Mouse (Mus musculus): ENCODE data around the gene Cacng2.

Gene Cacng2

DNA sequence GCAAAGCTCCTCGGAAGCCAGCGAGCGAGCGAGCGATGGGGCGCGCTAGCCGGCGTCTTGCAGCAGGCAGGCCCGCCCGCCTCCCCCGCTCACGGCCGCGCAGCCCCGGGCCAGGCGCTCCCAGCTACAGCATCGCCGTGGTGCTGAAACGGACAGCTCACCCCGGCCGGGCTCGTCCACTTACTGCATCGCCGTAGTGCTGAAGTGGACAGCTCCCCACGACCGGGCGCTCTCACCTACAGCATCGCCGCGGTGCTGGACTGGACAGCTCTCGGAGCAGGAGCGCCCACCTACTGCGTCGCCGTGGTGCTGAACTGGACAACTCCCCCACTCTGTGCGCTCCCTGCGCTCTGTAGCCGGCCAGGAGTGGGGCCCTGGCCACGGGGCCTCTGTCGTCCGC is at the start of gene Cacng2:
Cacng2 (minus strand) TSS at position 325 of the 400 bp plus-strand sequence.
- DNase-seq (ENCODE audit: low spot score): peak; percentile 93

DNA sequence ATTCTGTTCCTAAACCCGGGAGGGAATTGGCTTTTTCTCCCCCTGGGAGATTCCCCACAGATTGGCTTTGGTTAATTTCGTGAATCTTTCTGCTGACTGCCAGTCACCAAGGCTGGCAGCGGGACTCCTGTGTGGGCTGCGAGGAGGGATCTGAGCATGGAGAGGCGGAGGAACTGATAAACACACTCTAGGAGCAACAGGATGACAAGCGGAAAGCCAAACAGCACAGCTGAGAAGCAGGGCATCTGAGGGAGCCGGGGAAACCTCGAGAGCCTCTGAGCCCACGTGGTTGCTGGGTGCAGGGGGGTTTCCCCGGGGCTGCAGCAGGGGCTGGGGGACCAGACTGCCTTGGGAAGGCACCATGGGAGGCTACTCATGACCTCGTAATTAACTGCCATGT is 49.7 kb upstream of the Cacng2 start:
- no peak for DNase-seq (ENCODE audit: low spot score)

DNA sequence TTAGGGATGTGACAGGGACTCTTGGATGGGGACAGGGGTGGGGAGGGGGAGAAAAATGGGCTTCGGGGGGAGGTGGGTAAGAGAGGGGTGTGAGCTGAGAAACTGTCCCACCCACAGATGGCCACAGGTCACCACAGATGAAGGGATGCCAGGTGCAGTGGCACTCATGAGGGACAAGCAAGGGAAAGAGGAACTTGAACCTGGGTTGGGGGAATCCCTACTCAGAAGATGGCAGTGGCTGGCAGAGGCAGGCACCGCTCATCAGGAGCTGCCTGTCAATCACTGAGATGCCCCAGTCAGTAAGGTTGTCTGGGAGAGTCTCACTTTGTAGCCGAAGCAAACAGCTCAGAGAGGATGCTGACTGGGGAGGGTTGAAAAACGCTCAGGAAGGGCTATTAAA is 45.5 kb upstream of the Cacng2 start:
- DNase-seq (ENCODE audit: low spot score): no peak

DNA sequence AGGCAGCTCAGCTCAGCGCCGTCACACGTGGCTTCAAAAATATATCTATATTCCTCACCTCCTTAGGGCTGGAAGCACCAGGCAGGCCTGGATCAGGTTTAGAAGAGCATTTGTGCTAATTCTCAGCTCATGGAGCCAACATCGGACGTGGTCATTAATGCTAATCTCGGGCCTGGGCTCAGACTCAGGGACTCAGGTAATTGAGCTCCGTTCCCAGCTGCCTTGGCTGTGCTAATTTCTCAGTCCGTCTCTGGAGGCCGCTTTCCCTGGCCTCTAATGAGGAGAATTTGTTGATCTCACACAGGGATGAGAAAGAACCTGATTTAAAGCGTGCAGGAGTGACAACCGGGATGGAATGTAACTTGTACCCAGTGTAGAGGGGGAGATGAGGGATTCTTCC is 44.6 kb upstream of the Cacng2 start:
- no peak for DNase-seq (ENCODE audit: low spot score)

DNA sequence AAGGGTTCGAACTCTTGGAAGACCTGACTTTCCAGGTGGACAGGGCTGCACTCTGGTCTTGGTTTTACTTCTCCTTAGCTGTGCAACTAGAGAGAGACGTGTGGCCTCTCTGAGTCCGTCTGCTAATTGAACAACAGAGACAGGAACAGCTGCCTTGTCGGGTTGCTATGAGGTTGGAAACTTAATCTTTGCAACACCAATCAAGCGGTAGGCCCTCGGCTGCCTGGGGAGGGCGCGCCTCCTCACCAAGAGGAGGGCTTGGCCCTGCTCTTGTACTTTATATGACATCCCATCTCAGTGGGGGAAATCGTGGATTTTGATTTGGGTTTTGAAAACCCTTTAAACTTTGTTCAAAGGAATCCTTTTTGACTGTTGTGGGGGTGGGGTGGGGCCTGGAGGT is 42.1 kb upstream of the Cacng2 start:
- DNase-seq (ENCODE audit: low spot score): no peak

DNA sequence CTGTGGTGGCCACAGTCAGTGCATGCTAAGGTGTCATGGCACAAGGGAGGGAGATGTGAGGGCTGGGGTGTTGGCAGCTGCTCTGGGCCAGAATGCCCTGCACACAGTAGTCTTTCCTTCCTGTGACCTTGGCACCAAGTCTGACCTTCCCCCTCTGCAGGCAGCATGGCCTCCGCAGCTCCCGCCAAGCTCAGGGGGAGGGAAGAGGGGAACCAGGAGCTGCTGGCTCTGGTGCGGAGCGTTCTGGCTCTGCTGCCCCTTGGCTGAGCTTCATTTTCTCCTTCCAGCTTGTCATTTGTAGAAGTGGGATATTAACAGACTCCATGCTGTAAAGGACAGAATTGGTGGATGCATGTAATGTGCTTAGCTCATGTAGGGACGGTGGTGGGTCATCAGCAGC is 38.5 kb upstream of the Cacng2 start:
- DNase-seq (ENCODE audit: low spot score): no peak

DNA sequence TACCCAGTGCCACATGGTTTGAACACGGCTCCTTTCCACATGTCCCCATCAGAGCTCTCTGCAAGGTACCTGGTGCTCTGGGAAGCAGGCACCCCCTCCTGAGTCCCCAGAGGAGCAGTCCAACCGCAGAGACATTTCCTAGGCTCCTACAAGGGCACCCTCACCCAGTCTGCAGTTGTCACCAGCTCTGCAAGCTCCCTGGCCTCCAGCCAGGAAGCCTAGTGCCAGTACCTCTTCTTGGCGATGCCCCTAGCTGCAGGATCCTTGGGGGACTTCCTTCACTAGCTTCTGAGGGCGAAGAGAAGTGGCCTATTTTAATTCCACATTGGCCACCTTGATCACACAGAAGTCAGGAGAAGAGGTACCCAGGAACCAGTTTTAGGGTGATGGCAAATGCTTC is 38.0 kb upstream of the Cacng2 start:
- no peak for DNase-seq (ENCODE audit: low spot score)

DNA sequence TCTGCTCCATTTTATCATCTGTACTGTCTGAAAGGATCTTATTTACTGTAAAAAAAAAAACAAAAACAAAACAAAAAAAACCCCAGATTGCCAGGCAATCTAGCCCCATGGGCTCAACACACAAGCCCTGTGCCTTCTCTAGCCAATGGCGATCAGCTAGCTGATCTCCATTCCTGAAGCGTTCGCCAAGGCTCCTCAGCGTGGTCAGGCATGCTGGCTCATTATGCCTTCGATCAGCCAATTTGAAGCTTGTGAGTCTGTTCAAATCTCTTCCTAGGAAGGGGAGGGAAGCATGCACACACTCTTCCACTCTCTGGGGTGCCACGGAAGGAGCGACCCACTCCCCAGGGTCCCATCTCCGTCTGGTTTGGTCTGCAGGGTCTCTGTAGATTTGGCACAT is 37.5 kb upstream of the Cacng2 start:
- DNase-seq (ENCODE audit: low spot score): no peak

DNA sequence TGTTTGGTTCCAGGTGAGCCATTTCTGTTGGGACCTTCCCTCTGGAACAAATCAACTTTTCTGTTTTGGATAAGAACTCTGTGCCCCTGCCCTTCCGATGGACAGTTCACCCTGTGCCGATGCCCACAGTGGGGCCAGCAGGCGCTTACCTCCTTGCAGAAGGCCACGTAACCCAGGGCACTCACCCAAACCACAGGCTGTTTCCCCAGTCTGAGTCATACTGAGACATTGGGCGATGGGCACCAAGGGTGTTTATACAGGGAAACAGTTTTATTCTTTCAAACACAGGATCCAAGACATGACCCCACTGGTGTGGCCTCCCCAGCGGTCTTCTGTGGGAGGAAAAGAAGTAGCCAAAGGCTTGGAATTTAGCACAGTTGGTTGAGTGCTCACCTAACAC is 35.6 kb upstream of the Cacng2 start:
- no peak for DNase-seq (ENCODE audit: low spot score)

DNA sequence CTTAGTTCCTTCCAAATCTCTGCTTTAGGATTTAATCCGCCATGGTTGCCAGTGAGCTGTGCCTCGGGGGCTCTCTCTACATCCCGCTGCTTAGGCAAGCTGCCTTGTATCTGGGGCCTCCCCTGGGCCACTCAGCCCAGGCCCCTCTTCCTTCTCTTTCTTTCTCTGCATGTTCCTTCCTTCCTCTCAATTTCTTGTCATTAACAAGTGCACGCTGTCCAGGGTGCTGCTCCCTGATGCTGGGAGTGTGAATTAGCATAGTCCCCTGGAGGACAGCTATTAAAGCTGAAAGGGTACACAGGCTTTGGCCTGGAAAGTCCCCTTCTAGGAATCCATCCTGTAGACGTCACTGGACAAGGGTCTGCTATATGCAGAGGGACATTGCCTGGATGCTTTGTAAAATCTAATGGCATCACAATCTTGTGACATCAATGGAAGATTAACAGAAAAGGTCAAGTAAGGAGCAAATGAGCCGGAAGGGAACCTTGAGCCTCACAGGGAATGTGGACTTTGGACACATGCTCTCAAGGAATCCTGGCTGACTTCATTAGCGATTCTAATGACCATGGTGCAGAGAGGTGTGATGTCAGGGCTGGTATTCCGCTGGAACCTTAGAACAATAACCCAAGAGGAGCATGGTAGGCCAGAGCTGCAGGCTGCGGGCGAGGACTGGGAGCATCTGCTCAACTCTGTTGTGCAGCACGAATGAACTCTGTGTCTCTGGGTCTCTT is 33.4 kb upstream of the Cacng2 start:
- no peak for DNase-seq (ENCODE audit: low spot score)

DNA sequence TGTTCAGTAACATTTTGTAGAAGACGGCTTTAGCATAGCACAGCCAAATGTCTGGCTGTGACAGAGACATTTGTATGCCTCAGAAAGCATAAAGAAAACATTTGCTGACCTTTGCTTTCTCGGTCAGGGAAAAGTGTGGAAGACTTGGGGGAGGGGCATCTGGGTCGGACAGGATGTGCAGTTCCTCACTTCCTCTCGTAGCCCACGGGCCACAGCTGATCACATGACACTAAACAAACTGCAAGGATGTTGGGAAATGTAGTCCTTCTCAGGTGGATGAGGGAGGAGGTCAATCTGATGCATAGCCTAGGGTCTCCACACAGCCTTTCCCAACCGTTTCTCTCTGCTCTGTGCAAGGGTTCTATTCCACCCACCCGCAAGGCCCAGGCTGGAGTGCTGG is 28.7 kb upstream of the Cacng2 start:
- no peak for DNase-seq (ENCODE audit: low spot score)

DNA sequence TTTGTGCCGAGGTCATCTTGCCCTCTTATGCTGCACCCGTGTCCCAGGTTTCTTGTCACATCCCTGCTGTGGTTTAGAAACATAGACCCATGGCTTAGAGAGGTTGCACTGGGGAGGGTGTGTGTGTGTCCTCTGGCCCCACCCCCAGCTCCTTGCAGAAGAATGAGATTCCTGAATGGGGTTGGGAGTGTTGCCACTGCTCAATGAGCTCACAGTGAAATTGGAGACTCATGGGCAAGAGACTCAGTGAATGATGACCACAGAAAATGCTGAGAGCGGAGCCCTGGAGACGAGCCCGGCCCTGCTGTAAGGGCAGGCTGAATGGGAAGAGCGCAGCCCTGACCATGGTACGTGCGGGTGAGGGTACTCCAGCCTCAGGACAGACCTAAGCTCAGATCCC is 20.4 kb upstream of the Cacng2 start:
- no peak for DNase-seq (ENCODE audit: low spot score)

DNA sequence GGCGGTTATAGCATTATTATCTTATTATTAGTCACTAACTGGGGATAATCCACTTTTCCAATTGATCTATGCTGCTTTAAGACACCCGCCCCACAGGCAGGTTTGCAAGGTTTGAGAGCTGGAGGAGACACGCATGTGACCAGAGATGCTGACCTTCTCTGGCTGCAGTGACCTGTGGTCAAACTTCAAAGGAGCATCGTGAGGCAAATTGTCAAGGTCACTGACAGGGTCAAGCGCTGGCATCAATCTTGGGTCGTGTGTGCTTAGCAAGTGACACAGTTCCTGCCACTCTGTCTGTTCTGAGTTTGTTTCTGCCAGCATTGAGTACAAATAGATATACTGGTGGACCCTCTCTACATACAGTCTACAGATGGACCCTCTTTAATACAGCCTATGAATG is 14.8 kb upstream of the Cacng2 start:
- no peak for DNase-seq (ENCODE audit: low spot score)

DNA sequence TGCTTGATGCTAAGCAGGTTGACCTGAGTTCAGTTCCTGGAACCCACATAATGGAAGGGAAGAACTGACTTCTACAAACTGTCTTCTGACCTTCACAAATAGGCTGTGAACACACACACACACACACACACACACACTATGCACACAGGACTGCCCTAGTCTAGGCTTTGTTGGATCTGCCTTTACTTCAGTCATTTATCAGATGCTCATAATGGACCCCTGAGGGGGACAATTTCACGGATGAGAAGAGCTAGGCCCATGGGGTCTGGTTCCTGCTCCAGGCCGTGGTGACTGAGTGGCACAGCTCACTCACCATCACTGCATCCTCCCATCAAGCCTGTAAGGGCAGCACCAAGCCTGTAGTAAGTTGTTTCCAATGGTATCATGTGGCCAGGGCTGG is 13.6 kb upstream of the Cacng2 start:
- no peak for DNase-seq (ENCODE audit: low spot score)

DNA sequence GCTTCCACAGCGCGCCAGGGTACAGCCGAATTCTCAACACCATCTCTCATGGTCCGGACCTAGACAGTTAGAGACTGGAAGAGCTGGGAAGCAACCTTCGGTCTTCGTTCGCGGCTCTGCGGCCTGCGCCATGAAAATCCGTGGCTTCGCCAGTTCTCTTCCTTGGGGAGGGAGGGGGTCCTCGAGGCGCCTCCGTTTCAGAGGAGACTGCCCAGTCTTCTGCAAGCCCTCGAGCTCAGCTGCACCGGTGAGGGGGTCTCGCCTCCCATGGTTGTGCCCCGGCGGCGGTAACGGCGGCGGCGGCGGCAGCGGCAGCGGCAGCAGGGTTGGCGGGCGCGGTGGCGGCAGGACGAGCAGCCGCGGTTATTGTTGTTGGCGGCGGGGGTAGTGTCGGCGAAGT is 580 bp downstream of the Cacng2 start:
- no peak for DNase-seq (ENCODE audit: low spot score)

DNA sequence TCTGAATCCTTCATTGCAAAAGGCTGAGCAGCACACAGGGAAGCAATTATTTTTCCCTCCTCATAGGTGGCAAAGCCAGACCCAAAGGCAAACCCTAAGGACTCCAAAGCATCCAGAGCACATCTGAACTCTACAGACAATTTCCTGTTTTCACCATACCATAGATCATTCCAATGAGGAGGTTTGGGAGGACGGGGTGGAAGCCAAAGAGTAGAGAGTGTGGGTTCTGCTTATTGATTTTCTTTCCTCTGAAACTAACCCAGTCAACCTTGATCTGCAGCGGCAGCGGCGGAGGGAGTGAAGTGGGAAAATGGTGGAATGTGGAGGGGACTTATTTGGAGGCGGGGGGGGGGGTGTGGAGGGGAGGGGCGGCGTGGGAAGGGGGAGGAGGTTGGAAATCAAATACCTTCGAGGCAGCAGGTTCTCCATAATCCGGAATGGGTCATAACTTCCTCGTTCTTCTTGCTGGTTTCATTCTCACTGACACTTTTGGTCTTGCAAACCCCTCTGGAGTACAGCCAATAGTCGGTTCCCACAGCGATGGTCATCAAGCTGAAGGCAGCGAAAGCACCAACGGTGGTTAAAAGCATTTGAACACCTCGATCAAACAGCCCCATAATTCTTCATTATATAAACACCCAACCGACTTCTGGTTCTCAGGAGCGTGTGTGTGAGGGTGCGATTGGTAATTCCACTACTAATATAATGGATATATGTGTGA is 1.4 kb downstream of the Cacng2 start:
- no peak for DNase-seq (ENCODE audit: low spot score)

DNA sequence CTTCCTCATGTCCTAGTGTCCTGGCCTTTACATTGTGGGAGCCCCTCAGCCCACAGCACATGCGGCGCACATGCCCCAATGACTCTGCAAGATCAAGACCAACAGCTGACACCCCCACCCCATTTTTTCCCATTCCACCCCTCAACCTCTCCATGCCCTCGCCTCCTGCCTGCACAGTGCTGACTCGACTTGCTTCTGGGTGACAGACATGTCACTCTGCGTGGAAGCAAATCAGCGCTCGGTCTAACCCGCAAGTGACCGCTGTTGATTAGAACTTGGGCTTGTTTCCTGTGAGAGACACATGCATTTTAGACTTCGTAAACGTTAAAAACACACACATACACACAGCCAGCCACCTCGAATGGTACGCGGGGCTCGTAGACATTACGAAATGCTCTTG is 2.1 kb downstream of the Cacng2 start:
- DNase-seq (ENCODE audit: low spot score): no peak

DNA sequence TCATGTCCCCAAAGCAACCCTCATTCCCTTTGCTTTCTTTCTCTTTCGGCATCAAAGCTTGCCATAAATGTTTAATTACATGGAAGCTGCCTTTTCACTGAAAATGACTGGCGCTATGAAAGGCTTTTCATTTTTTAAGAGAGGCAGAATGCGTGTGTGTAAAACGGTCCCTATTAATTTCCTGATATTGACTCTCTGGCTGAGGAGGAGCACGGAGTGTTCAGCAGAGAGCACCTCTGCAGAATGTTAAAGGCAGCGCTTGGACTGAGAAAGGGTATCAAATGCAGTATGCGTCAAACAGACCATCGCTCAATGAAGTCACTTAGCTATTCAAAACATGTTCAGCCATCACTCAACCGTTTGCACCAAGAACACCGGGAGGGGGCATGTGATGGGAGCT is 2.9 kb downstream of the Cacng2 start:
- no peak for DNase-seq (ENCODE audit: low spot score)

DNA sequence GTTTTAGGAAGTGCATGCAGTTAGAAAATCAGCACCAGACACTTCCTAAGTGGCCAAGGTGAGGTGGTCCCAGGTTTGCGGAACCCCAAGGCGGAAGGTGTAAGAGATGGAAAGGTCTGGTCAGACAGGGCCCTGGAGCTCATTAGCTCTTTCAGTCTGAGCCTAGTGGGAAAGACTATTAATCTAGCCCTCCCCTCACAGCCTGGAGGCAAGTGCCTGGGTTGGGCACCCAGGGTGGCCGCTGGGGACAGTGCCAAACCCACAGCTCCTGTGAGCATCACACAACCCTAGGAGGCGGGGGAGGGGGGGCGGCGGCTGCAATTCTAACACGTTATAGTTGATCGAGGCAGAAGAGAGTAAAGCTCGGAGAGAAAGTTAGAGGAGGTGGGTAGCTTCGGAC is 3.6 kb downstream of the Cacng2 start:
- no peak for DNase-seq (ENCODE audit: low spot score)

DNA sequence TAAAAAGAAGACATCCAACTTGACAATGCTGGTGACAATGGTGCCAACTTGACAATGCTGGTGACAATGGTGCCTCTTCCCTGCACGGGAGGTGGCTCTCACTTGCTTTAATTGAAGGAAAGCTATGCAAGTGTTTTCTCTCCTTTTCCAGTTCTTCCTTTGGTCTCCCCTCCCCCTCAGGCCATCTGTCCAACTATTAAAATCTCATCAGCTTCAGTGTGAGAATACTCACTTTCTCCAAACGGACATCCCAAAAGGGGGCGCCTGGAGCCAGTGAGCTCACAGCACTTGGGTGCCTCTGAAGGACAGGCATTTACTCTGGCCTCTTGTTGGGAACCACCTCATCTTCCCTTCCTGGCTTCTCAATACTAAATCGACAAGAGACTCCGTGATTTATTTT is 20.3 kb downstream of the Cacng2 start:
- DNase-seq (ENCODE audit: low spot score): no peak

DNA sequence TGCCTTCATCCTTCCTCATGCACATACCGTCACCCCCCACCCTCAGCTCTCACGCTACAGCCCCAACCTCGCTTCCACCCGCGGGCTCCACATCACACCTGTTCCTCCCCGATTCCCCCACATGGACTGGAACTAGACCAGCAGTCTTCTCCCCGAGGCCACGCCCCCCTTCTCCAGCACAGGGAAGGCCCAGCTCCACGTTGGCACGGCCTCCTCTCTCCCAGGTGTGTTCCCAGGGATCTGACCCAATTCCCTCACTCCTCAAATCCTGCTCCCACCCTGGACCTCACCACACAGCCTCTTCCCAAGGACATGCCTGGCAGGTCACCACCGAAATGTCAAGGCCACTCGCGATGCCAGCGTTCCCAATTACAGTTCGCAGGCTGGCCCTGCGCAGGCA is 23.8 kb downstream of the Cacng2 start:
- no peak for DNase-seq (ENCODE audit: low spot score)

DNA sequence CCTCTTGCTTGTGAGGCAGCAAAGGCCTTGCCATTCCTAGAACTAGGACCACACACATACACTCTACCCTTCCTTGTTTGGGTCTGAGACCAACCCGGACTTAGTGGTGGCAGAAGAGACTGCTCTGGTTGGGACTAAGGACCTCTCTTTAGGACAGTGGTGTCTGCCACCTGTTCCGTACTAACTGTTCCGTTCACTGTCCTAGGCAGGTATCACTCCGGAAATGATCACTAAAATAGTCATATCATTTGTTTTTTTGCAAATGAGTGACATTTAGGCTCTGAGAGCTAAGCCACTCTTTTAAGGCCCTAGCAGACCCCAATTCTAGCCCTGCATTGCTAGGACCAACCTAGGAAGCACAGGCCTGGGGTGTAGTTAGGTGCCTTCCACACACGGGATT is 26.2 kb downstream of the Cacng2 start:
- DNase-seq (ENCODE audit: low spot score): no peak

DNA sequence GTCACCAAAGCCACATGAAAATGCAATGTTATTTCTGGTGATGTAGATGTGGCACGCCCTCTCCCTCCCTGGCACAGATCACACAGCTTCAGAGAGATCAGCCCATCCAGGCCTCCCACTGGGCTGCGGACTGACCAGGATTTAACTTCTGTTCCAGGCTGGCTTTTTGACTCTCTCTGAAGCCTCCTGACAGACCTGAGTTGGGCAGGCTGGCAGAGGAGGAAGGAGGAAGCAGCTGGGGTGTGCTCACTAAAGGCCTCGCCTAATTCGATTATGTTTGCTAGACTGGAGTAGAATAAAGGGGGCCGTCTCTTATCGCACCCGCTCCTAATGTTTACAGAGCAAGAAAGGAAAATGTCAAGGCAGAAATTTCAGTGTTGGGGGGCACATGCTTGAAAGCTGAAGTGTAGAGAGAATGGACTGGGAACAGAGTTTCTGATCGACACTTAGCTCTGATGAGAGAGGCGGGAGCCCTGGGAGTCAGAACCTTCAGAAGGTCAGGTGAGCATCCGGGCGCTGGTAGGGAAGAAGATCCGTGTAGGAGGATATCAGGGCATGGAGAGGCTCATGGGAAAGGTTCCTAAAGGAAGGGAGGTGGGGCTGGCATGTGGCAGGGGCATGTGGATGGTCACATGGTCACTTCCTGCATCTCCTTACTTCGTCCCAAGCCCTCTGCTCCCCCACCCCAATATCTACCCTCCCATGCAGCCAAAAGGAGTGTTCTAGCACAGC is 36.8 kb downstream of the Cacng2 start:
- DNase-seq (ENCODE audit: low spot score): no peak
